Mouse (Mus musculus) B cell, adult 2 months (primary cell): ENCODE results near the gene Sdccag8.

Experiments
- DNase-seq, 2 experiments: peaks; one replicate each; pipeline ENCODE4 v3.0.0; 2022

Sdccag8 gene

DNA sequence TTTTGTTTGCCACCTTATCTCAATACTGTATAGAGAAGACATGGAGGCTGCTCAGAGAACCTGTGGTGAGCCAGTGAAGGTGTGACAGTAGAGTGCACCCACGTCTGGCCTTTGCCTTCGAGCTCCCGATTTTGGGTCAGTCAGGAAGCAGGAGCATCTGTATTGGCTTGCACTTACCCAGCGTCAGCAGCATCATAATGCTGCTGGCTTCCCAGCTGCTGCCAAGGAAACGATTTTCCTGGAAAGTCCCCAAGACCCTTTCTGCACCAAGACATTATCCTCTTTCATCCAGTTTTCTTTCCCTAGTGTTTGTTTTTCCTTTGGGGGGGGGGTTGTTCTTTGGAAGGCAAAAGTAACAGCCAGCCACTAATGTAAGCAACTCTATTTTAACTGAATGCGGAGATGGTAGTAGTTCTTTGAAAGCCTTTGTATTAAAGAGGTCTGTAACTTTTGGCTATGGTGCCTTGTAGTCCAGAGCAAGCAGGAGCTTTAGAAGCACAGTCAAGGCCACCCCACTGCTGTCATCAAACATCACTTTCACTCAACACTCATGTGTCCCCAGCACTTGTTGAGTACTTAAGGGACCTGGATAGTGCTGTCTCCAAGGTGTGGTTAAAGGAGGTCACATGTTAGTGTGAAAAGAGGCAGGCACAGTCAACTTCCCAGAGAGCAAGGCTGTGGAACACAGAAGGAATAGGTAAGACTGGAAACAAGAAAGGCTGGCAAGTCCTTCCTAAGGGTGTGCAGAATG, 172.7 kb downstream of the Sdccag8 start:
- DNase-seq, result no peak

DNA sequence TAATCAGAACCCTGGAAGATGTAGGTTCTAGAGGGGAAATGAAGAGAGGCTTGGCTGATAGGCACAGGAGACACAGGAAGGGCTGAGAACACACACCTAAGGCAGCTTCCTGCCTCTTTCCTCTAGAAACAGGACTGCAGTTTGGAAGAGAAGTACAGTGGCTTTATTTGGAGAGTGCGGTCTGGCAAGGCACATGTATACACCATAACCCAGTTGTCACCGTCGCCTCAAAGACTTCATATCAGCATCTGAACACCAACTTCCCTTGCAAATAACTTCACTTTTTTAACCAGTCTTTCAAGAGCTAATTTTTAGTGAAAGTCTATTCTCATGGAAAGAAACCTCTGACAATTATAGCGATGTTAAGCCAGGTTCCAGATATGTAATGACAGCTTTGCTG, 177.0 kb downstream of the Sdccag8 start:
- DNase-seq, result no peak

DNA sequence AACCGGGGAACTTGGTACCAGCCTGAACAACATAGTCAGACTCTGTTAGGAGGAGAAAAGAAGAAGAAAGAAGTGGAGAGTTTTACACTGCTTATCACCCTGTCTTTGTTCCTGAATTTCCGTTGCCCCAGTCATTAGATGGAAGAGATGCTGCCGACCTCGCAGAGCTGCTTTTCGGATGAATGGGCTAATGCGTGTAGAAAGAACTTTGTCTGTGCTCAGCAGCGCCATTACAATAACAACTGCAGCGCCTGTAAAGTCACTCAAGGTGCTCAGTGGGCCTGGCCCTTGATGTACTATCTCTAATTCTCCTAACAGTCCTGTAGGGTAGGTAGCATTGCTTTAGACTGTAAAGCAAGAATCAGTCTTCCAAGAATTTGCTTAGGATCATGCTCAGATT, 178.1 kb downstream of the Sdccag8 start:
- DNase-seq, result no peak

DNA sequence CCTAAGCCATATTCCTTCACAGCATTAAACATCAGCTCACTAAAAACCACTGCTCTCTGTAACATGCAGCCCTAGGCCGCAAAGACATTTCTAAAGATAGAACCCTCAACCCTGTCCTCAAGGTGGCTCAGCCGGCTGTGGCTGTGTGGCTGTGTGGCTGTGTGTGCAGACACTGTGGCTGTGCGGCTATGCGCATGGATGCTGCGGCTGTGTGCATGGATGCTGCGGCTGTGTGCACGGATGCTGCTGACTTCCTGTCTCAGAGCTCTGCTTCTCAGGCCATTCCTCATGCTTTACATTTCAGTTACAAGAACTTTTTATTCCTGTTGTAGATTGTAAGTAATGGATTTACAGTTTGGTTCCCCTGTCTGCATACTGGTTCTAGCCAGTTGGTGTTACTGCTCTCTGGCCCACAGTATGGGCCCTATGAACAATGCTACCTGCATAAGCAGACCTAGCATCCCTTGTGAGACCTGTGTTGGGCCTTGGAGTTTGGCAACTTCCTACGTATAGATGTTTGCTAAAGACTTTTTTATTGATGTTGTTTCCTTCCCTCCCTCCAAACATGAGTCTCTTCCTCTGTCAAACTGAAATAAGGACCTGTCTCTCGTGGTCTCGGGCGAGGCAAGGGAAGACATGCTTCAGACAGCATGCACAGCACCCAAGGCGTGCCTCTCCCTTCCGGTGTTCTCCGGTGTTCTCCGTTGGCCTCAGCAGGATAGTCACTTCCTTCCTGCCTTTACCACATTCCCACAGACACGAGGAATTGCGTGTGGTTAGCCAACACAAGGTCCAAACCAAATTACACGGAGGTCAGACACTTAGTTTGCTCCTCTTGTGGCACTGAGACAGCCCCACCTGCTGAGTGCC, 178.9 kb downstream of the Sdccag8 start:
- peak; percentile 59 to 60 for DNase-seq

DNA sequence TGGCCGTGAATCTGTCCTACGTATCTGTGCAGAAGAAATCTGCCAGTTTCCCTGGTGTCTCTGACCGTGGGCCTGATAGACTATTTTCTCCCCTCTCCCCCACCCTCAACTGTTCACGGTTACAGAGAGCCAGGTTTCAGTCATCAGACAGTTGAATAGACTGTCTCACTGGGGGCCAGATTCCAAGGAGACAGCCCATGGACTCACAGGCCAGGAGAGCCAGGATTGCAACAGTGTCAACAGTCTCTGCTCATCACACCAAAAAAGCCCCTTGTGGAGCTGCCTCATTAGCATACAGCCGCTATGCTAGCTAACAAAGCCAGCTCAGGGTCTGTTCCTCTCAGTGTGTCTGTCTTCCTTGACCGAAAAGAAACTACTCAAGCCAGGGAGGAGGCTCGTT, 179.6 kb downstream of the Sdccag8 start:
- DNase-seq, result no peak

DNA sequence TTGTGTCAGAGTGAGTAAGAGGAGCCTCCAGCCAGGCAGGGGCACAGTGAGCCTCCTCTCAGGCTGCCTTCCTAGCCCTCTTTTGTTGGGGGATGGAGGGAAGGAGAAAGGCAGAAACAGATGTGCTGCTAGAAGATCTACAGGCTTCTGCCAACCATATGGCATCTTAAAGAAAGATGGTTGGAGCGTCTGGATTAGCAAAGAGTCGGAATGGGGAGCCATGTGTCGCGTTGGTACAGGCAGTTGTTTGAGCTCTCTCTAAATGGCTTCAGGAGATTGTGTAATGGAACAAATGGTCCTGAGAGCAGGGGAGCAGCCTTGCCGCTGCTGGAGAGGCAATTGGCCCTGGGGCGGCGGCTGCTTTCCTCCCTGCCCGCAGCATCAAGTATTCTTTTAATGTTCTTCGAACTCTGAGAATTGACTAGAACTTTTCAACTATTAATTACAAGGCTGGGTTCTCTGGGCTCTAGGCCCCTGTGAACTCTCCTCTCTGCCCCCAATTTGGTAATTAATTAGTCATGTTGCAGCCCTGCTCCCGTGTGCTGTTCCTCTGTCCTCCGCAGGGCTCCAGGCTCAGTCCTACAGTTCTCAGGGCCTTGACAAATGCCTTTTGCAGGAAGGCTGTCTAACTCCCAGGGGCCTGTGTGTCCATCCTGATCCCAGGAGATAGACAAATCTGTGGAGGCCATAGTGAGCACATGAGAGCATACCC, 180.4 kb downstream of the Sdccag8 start:
- no peak for DNase-seq

DNA sequence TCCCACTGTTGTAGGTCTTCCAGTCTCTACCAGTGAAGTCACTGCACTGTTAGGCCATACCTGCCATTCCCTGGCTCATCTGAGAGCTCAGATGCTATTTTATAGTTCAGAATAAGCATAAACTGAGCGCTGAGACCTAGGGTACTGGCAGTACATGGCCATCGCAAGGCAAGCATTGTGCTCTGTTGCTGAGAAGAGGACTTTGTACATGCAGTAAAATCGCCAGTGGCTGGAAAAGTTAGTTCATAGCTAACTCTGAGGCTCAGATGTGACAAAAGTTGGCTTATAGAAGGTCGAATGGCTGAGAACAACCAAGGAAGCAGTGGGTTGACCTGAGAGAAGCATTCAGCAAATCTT, 180.9 kb downstream of the Sdccag8 start:
- DNase-seq, result no peak

DNA sequence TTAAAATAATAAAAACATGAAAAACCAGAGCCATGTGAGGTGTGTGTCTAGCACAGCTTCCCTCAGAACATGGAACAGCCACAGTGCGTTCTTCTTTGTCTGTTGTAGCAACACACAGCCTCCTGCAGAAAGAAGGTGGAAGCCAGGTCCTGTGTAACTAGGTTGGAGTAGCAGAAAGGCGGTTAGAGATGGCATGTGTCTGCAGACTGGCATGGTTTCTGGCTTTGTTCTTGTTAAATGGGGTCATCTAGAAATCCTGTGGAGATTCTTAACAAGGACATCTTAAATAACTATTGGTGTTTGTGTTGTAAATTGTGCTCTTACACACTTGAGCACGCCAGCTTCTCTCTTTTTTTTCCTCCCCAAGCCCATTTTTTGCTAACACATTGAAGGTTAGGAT, 181.7 kb downstream of the Sdccag8 start:
- no peak for DNase-seq

DNA sequence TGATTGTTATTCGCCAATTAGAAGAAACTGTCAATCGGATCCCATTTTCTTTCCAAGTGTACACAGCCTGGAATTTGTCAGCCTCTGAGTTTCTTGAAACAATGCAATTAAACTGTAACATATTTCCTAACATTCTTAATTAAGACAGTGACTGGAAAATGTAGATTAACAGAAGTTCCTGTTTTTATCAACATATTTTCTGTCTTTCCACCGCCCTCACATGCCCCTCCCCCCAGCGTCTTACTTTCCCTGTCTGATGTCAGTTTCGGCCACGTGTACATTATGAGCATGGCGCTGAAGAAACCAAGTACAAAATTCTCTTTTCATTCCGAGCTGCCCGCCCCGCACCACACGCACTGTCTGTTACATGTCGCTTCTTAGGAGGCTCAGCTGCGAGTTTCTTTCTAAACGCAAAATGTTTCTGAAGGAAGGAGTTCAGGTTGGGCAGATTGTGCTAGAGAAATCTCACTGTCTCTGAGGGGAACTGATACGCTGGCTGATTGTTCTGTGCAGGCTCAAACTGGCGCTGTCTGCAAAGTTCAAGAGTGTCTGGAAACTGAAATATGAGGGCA, 182.3 kb downstream of the Sdccag8 start:
- DNase-seq, result peak; percentile 84 to 89

DNA sequence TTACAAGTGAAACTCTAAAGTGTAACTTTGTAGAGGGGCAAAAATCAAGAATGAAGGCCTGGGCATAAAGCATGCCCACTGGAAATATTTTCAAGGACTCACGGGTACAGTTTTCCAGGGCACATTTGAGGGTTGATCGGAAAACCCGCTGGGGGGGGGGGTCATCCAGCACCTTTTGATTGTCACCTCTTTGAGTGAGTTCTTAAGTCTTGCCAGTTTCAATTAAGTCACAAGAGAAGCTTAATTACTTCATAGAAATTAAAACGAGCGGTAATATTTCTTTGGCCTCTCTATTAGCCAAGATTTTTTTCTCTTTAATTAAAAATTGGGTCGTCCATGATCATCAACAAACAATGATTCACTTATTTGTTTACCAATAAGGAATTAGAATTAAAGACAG, 182.8 kb downstream of the Sdccag8 start:
- no peak for DNase-seq

DNA sequence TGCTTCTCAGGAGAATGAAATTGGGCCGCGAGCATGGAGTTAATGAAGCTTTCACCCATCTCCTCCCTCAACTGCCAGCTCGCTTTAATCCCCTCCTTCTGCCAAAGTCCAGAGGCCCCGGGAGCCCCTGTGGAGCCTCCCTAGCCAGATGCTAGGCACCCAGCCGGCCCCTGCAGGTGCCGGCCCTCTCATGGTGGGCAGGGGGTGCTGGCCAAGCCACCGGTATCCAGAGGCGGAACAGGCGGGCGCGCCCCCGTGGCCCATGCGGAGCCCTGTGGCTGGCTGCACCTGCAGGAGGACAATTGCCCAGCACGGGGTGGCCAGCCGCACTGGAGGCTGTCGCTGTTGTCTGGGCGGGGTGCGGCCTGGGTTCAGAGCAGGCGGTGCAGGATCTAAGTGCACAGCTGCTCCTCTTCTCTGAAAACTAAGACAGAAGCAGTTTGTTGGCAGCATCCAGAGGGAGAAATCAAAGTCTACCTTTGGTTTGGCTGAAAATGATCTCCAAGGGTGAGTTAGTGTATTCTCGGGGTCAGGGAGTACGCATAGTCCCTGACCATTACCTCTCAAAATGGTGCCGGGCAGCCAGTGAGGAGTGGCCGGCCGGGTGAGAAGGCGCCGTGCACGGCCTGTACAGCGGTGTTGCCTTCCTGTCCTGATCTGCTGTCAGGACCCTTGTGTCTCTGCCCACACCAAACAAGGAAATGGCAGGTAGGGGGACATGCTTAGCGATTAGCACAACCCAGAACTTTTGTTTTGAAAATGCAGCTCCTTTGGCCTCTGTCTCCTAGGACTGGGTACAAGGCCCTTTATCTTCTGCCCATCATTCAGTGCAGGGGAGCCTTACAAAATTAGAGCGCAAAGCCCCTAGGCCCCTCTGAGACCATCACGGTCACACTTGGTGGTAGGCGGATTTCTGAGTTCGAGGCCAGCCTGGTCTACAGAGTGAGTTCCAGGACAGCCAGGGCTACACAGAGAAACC, 183.5 kb downstream of the Sdccag8 start:
- DNase-seq, result no peak

DNA sequence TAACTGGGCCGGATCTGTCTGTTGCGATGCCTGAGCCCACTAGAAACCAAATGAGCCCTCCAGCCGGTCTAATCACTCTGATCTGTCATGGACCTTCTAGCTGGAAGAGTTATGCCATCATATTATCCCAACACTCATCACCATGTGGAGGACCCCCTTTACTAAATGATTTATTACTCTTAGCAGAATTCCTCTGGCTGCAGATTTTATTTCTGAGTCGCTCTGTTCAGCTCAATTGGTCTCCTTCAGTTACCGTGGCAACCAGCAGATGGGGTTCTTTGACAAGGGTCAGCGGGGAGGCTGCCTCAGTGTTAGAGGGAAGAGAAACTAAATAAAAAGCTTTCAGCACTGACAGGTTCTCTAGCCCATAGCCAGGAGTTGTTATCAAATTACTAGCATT, 184.6 kb downstream of the Sdccag8 start:
- DNase-seq, result peak; percentile 71 to 76

DNA sequence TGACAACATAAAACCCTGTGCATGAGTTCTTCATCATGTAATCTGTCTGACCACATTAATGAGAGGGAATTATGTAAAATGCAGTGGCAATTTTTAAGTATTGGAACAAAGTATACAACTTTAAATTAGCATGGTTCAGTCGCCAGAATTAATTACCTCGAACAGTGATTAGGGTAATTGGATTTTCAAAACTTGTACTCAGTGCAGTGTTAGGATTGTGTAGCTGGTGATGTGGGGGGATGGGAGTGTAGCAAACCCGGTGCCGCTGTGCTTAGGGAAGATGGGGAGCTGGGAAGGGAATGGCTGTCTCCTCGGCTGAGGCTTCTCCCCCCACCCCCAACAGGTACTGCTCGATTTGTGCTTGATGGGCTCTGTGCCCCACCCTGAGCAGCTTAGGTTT, 188.5 kb downstream of the Sdccag8 start:
- DNase-seq, result no peak

DNA sequence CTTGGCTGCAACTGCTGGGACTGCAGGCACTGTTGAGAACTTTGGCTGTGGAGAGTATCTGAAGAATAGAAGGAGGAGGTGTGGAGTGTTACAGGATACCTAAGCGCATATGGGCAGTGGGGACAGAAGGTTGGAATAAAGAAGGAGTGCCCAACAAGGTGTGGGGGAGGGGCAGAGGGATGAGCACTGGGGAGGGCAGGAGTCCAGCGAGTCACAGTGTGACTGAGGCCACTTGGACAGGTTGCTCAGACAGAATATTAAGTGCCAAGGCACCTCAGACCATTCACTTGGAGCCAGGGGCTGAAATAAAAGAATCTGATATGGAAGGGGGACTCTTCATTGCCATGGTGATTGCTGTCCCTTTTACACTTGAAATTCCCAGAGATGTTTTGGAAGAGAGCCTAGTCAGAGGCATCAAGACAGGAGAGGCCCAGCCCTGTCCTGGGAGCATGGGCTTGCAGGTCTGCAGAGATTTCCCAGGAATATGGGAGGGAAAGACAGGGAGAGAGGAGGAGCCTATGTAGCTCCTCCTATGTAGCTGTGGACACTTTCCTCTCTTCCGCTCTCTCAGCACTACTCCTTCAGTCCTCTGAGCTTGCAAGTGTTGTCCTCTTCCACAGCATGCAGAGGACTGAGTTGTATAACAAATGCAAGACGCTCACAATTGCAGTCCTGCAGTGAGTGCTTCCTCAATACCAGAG, 189.7 kb downstream of the Sdccag8 start:
- no peak for DNase-seq

DNA sequence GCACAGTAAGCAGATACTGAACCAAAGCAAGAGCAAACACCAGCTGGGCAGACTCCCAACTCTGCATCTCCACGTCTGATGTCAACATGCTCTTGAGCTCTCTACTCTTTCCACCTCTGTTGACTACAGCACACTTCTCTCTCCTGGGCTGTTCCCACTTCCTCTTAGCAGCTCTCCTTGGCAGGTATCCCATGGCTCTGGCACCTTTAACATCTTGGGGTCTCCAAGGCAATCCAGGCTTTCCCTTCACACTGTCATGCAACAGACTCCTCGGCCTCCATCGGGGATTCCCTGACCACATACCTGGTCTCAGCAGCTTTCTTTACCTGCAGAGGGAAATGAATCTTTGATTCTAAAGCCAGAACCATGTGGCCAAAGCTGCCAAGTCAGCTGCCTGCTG, 192.9 kb downstream of the Sdccag8 start:
- no peak for DNase-seq

DNA sequence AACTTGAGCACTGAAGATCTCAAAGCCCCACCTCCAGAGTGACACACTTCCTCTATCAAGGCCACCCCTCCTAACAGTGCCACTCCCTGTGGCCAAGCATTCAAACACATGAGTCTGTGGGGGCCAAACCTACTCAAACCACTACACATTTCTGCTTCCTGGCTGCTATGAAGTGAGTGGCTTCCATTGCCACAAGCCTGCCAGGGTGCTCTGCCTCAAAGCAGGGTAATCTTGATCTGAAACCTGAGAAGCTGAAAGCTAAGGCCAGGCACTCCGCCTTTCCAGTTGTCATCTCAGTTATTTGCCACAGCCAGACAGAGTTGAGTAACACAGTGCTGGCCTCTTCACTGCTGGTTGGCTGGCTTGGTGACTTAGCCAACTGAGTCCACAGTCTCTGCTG, 194.3 kb downstream of the Sdccag8 start:
- DNase-seq, result no peak

DNA sequence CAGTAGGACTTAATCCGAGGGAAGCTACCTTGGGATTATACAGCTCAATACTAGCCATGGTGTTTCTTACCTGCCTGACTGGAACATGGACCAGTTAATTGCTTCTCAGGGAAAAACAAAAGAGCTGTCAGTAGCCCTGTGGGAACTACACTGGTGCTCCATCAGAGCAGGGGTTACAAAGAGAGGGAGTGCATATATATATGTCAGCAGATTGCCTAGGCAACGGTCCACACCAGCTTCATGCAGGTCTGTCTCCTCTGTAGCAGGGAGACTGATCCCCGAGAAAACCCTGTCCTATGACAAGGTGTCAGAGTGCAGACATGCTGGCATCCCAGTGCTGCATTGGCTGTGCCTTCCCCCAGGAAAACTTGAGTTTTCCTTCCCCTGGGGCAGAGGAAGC, 195.6 kb downstream of the Sdccag8 start:
- DNase-seq, result no peak

DNA sequence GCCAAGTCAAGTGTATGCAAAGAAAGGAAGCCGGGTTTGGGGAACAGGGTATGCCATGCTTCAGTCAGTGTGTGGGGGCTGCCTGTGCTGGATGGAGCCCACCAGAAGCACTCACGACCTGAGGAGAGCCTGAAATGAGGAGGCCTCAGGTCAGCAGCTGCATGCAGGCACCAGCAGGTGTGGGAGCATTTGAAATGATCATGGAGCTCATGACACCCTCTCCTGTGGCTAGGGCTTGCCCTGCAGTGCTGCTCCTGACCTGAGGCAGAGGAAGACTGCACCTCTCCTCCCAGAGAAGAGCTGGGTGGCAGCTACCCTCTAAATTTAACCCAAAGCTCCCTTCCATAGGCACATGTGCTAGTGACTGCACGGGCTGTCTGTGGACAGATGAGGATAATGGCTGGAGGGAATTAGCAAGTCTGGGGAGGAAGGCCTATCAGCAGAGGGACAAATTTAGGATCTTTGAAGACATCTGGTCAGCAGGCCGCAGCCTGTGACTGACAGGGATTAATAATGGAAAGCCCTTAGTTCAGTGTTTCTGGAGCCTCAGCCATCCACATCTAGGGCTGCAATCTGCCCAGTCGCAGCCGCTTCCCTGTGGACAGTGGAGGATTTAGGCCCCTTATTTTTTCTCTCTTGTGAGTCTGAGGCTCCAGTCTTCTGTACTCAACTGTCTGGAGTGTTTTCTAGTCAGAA, 196.3 kb downstream of the Sdccag8 start:
- DNase-seq, result no peak

DNA sequence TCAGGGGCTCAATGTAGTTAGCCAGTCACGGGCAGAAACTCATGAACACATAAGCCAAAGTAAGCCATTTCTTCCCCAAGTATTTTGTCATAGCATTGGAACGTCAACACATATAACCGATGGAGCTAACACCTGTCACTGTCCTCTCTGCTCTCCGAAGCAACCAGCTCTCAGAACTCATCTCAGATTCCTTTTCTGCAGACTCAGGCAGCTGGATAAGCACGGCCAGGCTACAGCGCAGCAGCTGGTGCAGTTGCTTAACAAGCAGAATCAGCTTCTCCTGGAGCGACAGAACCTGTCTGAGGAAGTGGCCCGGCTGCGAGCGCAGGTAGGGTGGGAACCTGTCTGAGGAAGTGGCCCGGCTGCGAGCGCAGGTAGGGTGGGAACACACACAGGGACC, 197.2 kb downstream of the Sdccag8 start:
- DNase-seq, result no peak

DNA sequence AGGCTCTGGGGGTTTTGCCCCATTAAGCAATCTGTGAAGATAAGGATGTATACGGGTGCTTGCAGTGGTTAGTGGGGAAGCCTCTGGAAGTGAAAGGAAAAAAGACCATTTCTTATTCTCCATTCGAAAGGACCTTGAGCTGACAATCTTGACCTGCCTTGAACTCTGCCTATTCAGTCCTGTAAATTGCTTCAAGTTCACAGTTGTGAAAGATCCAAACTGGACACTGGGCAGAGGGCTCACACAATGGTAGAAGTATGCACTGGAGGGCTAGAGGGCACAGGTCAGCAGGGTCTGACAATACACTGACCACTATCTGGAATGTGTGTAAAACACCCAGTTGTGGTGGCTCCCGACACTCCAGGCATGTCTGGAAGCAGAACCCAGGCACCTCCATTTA, 198.3 kb downstream of the Sdccag8 start:
- no peak for DNase-seq

DNA sequence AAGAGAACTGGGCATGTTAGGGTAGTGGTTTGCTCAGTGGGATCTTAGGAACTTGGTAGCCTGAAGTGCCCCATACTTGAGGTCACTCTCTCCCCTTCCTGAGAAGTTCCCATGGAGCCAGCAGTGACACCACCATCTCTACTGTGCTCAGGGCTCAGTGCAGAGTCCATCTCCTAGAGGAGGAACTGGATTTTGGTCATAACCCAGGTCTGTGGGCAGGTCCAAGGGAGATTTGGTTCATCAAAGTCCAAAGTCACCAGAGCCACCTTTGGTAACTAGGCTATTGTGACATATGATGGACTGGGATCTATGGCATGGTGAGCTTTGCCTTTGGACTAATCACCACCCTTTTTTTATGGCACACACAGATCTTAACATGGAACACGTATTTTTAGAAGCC, 198.9 kb downstream of the Sdccag8 start:
- no peak for DNase-seq
